ENCODE assay signal across 12 mouse cellular contexts in genomic region chr10:82958218-82958761, GRCm38 (mm10). TPM values are rescaled to one million over a fixed set of nuclear protein-coding genes. Genes with fewer than 3 reads are reported as not detected.
DNase-seq lines count a peak whose midpoint lies in the region; ATAC-seq and TF ChIP-seq lines count a peak whose summit lies in the region.
"Had no signal": no experiment of that assay in that cellular context is flagged by ENCODE, and none has a peak within 500 bp of the region (broad histone marks: within the 10 kb centered on the region; RNA-seq: fewer than 3 reads in every experiment).

No protein-coding gene starts in this region.

- dilution Hi-C loops in CH12.LX (cut with MboI; ENCODE audit: extremely low pct_ligation_motif_present, extremely low pct_unique_long_range_greater_than_20kb, low sequenced_read_pairs) = no loop called here

- peaks cover 8% of the 10 kb centered on the region; the same call in 1 of the 2 replicates for H3K9me3 ChIP-seq in kidney, embryonic 15.5 days (replicated peaks)
- no peaks in the 10 kb centered on the region for H3K9me3 ChIP-seq in CH12.LX (replicated peaks; ENCODE audit: low read length)
- peaks cover 17% of the 10 kb centered on the region for H3K9me3 ChIP-seq in megakaryocyte, embryonic 14.5 days
- H3K9me3 ChIP-seq: embryonic facial prominence, embryonic 15.5 days; stomach, embryonic 15.5 days had no signal

- H3K36me3 ChIP-seq in kidney, embryonic 15.5 days = no peaks in the 10 kb centered on the region
- no peaks in the 10 kb centered on the region for H3K36me3 ChIP-seq in CH12.LX (replicated peaks in 1 of 2; ENCODE audit: control insufficient read depth in 1 of 2, insufficient read depth in 1 of 2, low read length in 1 of 2)
- no peaks in the 10 kb centered on the region for H3K36me3 ChIP-seq in megakaryocyte, embryonic 14.5 days (replicated peaks; ENCODE audit: low read length)
- H3K36me3 ChIP-seq: embryonic facial prominence, embryonic 15.5 days; lung, embryonic 15.5 days; stomach, embryonic 15.5 days had no signal

- no peaks in the 10 kb centered on the region for H3K79me2 ChIP-seq in CH12.LX (replicated peaks; ENCODE audit: control insufficient read depth, extremely low read depth, insufficient read depth, poor library complexity, severe bottlenecking)

- no peak for TF ChIP-seq RAD21 in CH12.LX (IDR thresholded peaks at IDR 0.05; ENCODE audit: low read depth, low read length)

- no peak overlapping the region for H3K4me2 ChIP-seq in kidney, embryonic 15.5 days
- H3K4me2 ChIP-seq in CH12.LX (ENCODE audit: insufficient read depth, low read depth, poor library complexity, severe bottlenecking) = no peak overlapping the region; the same call in 1 of the 2 replicates
- H3K4me2 ChIP-seq: embryonic facial prominence, embryonic 15.5 days; lung, embryonic 15.5 days; stomach, embryonic 15.5 days had no signal

- intact Hi-C loops in gastrocnemius, adult 2 months (cut with DNase I) = no loop called here

- no peak overlapping the region for H3K9ac ChIP-seq in kidney, embryonic 15.5 days
- no peak overlapping the region for H3K9ac ChIP-seq in CH12.LX (ENCODE audit: insufficient read depth, low read depth)
- H3K9ac ChIP-seq: embryonic facial prominence, embryonic 15.5 days; lung, embryonic 15.5 days; stomach, embryonic 15.5 days had no signal

- no peaks in the 10 kb centered on the region for H3K4me1 ChIP-seq in kidney, embryonic 15.5 days
- peaks cover 10 to 48% of the 10 kb centered on the region in 2 experiments for H3K4me1 ChIP-seq in CH12.LX (ENCODE audit: control insufficient read depth in 1 of 2, insufficient read depth in 2 of 2)
- peaks cover 43% of the 10 kb centered on the region for H3K4me1 ChIP-seq in megakaryocyte, embryonic 14.5 days
- no peaks in the 10 kb centered on the region for H3K4me1 ChIP-seq in cerebellum, adult 2 months (ENCODE audit: control insufficient read depth, insufficient read depth, low read length)
- H3K4me1 ChIP-seq: embryonic facial prominence, embryonic 15.5 days; lung, embryonic 15.5 days; stomach, embryonic 15.5 days had no signal

- H3K27ac ChIP-seq in kidney, embryonic 15.5 days = no peak overlapping the region
- no peak overlapping the region for H3K27ac ChIP-seq in CH12.LX (ENCODE audit: insufficient read depth, low read depth)
- no peak overlapping the region for H3K27ac ChIP-seq in cerebellum, adult 2 months (ENCODE audit: insufficient read depth, low read length)
- no peak overlapping the region for H3K27ac ChIP-seq in gastrocnemius, adult 2 months
- H3K27ac ChIP-seq: embryonic facial prominence, embryonic 15.5 days; lung, embryonic 15.5 days; stomach, embryonic 15.5 days had no signal

- in situ Hi-C loops in CH12.LX (cut with MboI; ENCODE audit: low pct_ligation_motif_present, low pct_unique_long_range_greater_than_20kb, low sequenced_read_pairs) = no loop called here

- no peak; the same call in 1 of the 2 replicates for TF ChIP-seq EP300 in CH12.LX (IDR thresholded peaks at IDR 0.05; ENCODE audit: low read length)

- TF ChIP-seq POLR2A in CH12.LX (IDR thresholded peaks at IDR 0.05; ENCODE audit: low read depth, low read length) = no peak
- TF ChIP-seq POLR2A in cerebellum, adult 2 months (IDR thresholded peaks at IDR 0.05; ENCODE audit: borderline replicate concordance, insufficient read depth, low read length) = no peak

- no peak for ATAC-seq in kidney, embryonic 15.5 days (replicated peaks; ENCODE audit: low FRiP score)

- WGBS in kidney, embryonic 15.5 days = 68% methylated on average over 5 of the region's 5 CpGs
- 67% methylated on average over 5 of the region's 5 CpGs for WGBS in cerebellum, adult 2 months

- no peak for TF ChIP-seq CTCF in CH12.LX (conservative IDR thresholded peaks at IDR 0.05 in 1 of 2, IDR thresholded peaks at IDR 0.05 in 1 of 2; ENCODE audit: low read depth in 2 of 2, low read length in 2 of 2)
- TF ChIP-seq CTCF in cerebellum, adult 2 months (IDR thresholded peaks at IDR 0.05; ENCODE audit: borderline replicate concordance, insufficient read depth, low read depth, low read length) = no peak
- TF ChIP-seq CTCF in gastrocnemius, adult 2 months (IDR thresholded peaks at IDR 0.05) = no peak

- H3K4me3 ChIP-seq in kidney, embryonic 15.5 days (replicated peaks) = no peak overlapping the region
- no peak overlapping the region for H3K4me3 ChIP-seq in CH12.LX (replicated peaks in 1 of 3; ENCODE audit: low read depth in 2 of 3, low read length in 2 of 3, poor library complexity in 1 of 3)
- peak overlapping the region; percentile 51 for H3K4me3 ChIP-seq in megakaryocyte, embryonic 14.5 days (replicated peaks)
- no peak overlapping the region for H3K4me3 ChIP-seq in cerebellum, adult 2 months (replicated peaks; ENCODE audit: insufficient read depth, low read depth, low read length)
- no peak overlapping the region for H3K4me3 ChIP-seq in gastrocnemius, adult 2 months
- H3K4me3 ChIP-seq: embryonic facial prominence, embryonic 15.5 days; lung, embryonic 15.5 days; stomach, embryonic 15.5 days had no signal

- peak; percentile 19 for DNase-seq in kidney, postnatal 10 days
- peak; percentile 63 for DNase-seq in CH12.LX (ENCODE audit: extremely low read depth)
- peak; percentile 47 for DNase-seq in adrenal gland, postnatal 14 days
- no peak for DNase-seq in cerebellum, adult 2 months
- no peak for DNase-seq in gastrocnemius, adult 2 months
- no peak for DNase-seq in retina, postnatal 1 day
- DNase-seq: cerebellum, adult 18-20 months had no signal

- H3K27me3 ChIP-seq in kidney, embryonic 15.5 days = no peaks in the 10 kb centered on the region
- H3K27me3 ChIP-seq in CH12.LX (replicated peaks) = no peaks in the 10 kb centered on the region
- H3K27me3 ChIP-seq in megakaryocyte, embryonic 14.5 days (replicated peaks) = peaks cover 9% of the 10 kb centered on the region
- no peaks in the 10 kb centered on the region for H3K27me3 ChIP-seq in cerebellum, adult 2 months (ENCODE audit: control insufficient read depth, insufficient read depth, low read length)
- H3K27me3 ChIP-seq: embryonic facial prominence, embryonic 15.5 days; lung, embryonic 15.5 days; stomach, embryonic 15.5 days had no signal

TF ChIP-seq in CH12.LX, 34 proteins besides CTCF, POLR2A, EP300 and RAD21:
- TF ChIP-seq BHLHE40 (IDR thresholded peaks at IDR 0.05; ENCODE audit: low read depth, low read length) (0 out of 2 replicates have a peak, but pooled peaks have one; percentile 24), TCF12 (IDR thresholded peaks at IDR 0.05; ENCODE audit: low read depth, low read length) (peak; percentile 11; the same call in 1 of the 2 replicates), USF2 (conservative IDR thresholded peaks at IDR 0.05; ENCODE audit: low read depth, low read length) (no peak), JUND (conservative IDR thresholded peaks at IDR 0.05; ENCODE audit: low read depth, low read length) (0 out of 2 replicates have a peak, but pooled peaks have one; percentile 19)

RNA-seq across cellular contexts. Expression of gene Chst11, which starts 27.0 kb away (rescaled TPM):
- 3.8 and 4.7 TPM in 2 replicates for polyA plus RNA-seq in kidney, embryonic 15.5 days (2015; fragmentation: Nextera tagmentation; extraction: Ambion mirVana)
- total RNA-seq in CH12.LX (2012; rRNA removed) = 3.6 TPM in 2 replicates
- 5.2 and 5.3 TPM in 2 replicates for total RNA-seq in CH12.LX (2014; rRNA removed)
- 3.5 and 4.5 TPM in 2 replicates for polyA plus RNA-seq in CH12.LX (2012; ENCODE audit: insufficient read length, low read depth)
- 31.8 and 33.6 TPM in 2 replicates for total RNA-seq in adrenal gland, postnatal 14 days (2021)
- polyA plus RNA-seq in megakaryocyte, embryonic 14.5 days (2012; ENCODE audit: insufficient read depth, low replicate concordance) = 10.4 and 12.4 TPM in 2 replicates
- polyA plus RNA-seq in cerebellum, adult 2 months (2012; rRNA removed) = 21.1 and 22.6 TPM in 2 replicates
- total RNA-seq in gastrocnemius, adult 2 months (2021) = 1 to 10 TPM; 1.1 to 1.8 TPM

Comparison
In these comparisons a context has a peak if more than half of its experiments do, and no peak if none do; other contexts are left out.
1. DNase-seq: peak in kidney, postnatal 10 days (single experiment), CH12.LX (single experiment) and adrenal gland, postnatal 14 days (single experiment); none in cerebellum, adult 2 months (0 of 2), gastrocnemius, adult 2 months (single experiment) and retina, postnatal 1 day (single experiment).